Mouse (Mus musculus) ES-E14 (cell line): ENCODE measurements around the gene Ngp. TPM values are rescaled to one million over a fixed set of nuclear protein-coding genes. Genes with fewer than 3 reads are reported as not detected.

Source experiments
- DNase-seq: peaks from one replicate; pipeline ENCODE4 v3.0.0-alpha.2; 2013; ENCODE audit warnings: low read depth, low spot score
- H3K27ac ChIP-seq: 2 replicates; pipeline ENCODE4 v1.5.1; 2012; ENCODE audit warnings: low read depth, mild to moderate bottlenecking, low read length, moderate library complexity, mixed read lengths; ENCODE audit not compliant: poor library complexity, insufficient read depth, severe bottlenecking
- H3K36me3 ChIP-seq: 2 replicates; pipeline ENCODE4 v1.6.1; 2012; ENCODE audit warnings: mild to moderate bottlenecking, low read length, moderate library complexity, mixed read lengths; ENCODE audit not compliant: control insufficient read depth, poor library complexity, insufficient read depth, severe bottlenecking
- H3K4me1 ChIP-seq, 2 experiments: fragments of 150-350 bp in 1 of 2; sonication (generic) in 1 of 2; 2 replicates each; pipeline ENCODE4 v1.6.1; 2012; ENCODE audit warnings: low read length in 2 of 2, mild to moderate bottlenecking in 1 of 2, mixed read lengths in 1 of 2; ENCODE audit not compliant: control insufficient read depth in 2 of 2, insufficient read depth in 2 of 2, poor library complexity in 1 of 2
- H3K4me3 ChIP-seq, 2 experiments: fragments of 150-350 bp in 1 of 2; sonication (generic) in 1 of 2; 2 replicates each; pipeline ENCODE4 v1.5.1; 2012; ENCODE audit warnings: low read length in 2 of 2, low read depth in 1 of 2, mild to moderate bottlenecking in 1 of 2, mixed read lengths in 1 of 2; ENCODE audit not compliant: insufficient read depth in 1 of 2, poor library complexity in 1 of 2, severe bottlenecking in 1 of 2
- H3K9ac ChIP-seq: 2 replicates; pipeline ENCODE4 v1.6.1; 2012; ENCODE audit warnings: low read depth, mild to moderate bottlenecking, low read length, mixed read lengths; ENCODE audit not compliant: poor library complexity, insufficient read depth, severe bottlenecking
- H3K9me3 ChIP-seq: fragments of 150-350 bp; sonication (generic); 2 replicates; pipeline ENCODE4 v1.6.1; 2012; ENCODE audit warnings: low read depth, mild to moderate bottlenecking, low read length; ENCODE audit not compliant: control insufficient read depth, insufficient read depth
- CHD2 ChIP-seq: IDR thresholded peaks from 2 replicates; pipeline ENCODE4 v1.6.1; 2014; ENCODE audit warnings: mild to moderate bottlenecking, low read depth, low read length, inconsistent platforms
- HCFC1 ChIP-seq: IDR thresholded peaks from 2 replicates; pipeline ENCODE4 v1.6.1; 2012; ENCODE audit warnings: low read length, inconsistent platforms, borderline replicate concordance; ENCODE audit not compliant: insufficient read depth
- MAFK ChIP-seq: IDR thresholded peaks from 2 replicates; pipeline ENCODE4 v1.6.1; 2014; ENCODE audit warnings: mild to moderate bottlenecking, low read depth, low read length, inconsistent platforms; ENCODE audit not compliant: insufficient read depth
- ZC3H11A ChIP-seq: IDR thresholded peaks from 2 replicates; pipeline ENCODE4 v1.6.1; 2012; ENCODE audit warnings: low read depth, mild to moderate bottlenecking, inconsistent platforms, low read length, borderline replicate concordance
- ZNF384 ChIP-seq: IDR thresholded peaks from 2 replicates; pipeline ENCODE4 v1.6.1; 2012; ENCODE audit warnings: low read depth, low read length, inconsistent platforms
- in situ Hi-C, 2 experiments: fragments of 600-800 bp; cut with MboI; formaldehyde crosslinking; loops; one replicate each; pipeline ENCODE4 v1.15.1; 2025; ENCODE audit warnings: low sequenced_read_pairs in 2 of 2, inconsistent platforms in 1 of 2; ENCODE audit not compliant: unreplicated experiment in 2 of 2
- total RNA-seq: library from RNA; depleted of rRNA; stranded (reverse); fragments of 300-350 nt; gene quantifications from 2 replicates; pipeline ENCODE4 v1.2.3, GENCODE M21; 2012

The Ngp gene
- total RNA-seq, 1 experiment, result not detected

DNA sequence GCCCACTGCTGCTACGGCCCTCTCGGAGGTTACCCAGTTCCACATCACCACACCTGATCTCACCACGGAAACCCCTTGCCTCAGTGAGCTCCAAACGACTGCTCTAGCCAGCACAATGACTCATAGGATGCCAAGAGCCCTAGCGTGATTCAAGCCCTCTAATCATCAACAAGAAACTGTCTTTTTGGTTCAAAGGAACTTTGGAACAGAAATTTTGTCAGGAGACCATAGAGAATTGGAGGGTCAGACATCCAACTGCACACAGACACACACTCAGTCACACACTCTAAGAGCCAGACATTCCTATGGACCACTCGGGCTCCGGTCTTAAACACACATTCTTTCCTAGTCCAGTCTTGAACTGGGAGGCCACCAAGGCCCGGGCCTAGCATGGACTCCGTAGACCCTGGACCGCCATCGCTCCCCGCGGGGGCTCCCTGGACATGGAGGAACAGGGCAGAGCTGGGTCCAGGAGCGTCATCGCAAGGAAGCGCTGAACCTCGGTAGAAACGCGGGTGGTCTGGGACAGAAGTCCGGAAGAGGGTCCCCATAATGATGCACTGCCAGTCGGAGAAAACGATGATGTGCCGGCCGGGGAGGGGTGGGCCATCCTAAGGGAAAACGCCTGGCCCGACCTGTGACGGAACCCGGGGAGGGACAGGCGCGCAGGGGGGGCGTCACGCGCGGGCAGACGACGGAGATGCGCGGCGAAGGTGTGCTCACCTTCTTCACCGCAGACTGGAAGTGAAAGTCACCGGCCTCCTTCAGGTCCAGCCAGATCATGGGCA is 12.0 kb upstream of the Ngp start:
- no peak for DNase-seq

DNA sequence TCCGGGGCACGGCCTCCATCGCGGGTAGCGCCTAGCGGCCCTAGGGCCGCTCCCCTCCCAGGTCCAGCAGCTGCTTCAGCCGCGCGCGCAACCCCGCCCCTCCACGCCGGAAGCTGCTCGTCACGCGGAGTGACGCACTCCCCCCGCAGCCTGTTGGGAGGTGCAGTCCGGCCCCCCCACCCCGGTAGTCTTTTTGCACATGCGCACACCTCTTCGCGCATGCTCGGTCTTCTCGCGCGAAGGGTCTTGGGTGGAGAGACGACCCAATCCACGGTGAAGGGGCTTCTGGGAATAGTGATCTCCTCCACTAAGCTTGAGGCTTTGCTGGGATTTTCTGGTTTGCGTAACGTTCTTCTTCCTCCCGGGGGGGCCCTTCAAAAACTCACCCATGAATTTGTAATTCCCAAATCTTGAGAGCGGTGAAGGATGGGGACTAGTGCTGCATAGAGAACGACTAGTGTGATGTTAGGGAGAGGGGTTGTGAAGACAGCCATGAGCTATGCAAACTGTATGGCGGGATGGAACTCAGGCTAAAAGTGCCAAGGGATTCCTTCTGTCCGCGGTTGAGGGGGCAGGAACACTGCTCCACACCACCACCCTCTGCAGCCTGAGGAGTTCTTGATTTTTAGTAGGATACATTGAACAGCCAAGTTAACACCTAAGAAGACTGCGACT is 11.3 kb upstream of the Ngp start, which contains the start of gene Ptpn23:
Gene Ptpn23, minus strand, starts transcription at position 115 of the 675 bp plus-strand sequence.
- Histone ChIP-seq H3K9me3 (no peaks in the 10 kb centered on the region), H3K4me3 (peak within 1 kb of the TSS; percentile 83 to 97), H3K9ac (peak within 1 kb of the TSS; percentile 95), H3K27ac (peak within 1 kb of the TSS; percentile 68), H3K4me1 (no peaks in the 10 kb centered on the region; a peak in 2 of 4 replicates), H3K36me3 (no peaks in the 10 kb centered on the region)
- in situ Hi-C loops, result no loop called here
- TF ChIP-seq CHD2 (peak; percentile 90), MAFK (no peak), HCFC1 (peak; percentile 71; the same call in 1 of the 2 replicates)
- peak; percentile 94 for DNase-seq

More for the DNA sequence above, 12.0 kb upstream of the Ngp start:
- Histone ChIP-seq H3K36me3 (no peaks in the 10 kb centered on the region), H3K4me3 (peak overlapping the region; percentile 83 to 97), H3K4me1 (no peaks in the 10 kb centered on the region; a peak in 2 of 4 replicates), H3K9me3 (no peaks in the 10 kb centered on the region), H3K9ac (peak overlapping the region; percentile 95), H3K27ac (peak overlapping the region; percentile 40; the same call in 1 of the 2 replicates)
- no peak for TF ChIP-seq ZC3H11A
- no peak for TF ChIP-seq CHD2
- TF ChIP-seq ZNF384, result no peak
- TF ChIP-seq MAFK, result no peak
- TF ChIP-seq HCFC1, result no peak
- in situ Hi-C loops, result no loop called here

DNA sequence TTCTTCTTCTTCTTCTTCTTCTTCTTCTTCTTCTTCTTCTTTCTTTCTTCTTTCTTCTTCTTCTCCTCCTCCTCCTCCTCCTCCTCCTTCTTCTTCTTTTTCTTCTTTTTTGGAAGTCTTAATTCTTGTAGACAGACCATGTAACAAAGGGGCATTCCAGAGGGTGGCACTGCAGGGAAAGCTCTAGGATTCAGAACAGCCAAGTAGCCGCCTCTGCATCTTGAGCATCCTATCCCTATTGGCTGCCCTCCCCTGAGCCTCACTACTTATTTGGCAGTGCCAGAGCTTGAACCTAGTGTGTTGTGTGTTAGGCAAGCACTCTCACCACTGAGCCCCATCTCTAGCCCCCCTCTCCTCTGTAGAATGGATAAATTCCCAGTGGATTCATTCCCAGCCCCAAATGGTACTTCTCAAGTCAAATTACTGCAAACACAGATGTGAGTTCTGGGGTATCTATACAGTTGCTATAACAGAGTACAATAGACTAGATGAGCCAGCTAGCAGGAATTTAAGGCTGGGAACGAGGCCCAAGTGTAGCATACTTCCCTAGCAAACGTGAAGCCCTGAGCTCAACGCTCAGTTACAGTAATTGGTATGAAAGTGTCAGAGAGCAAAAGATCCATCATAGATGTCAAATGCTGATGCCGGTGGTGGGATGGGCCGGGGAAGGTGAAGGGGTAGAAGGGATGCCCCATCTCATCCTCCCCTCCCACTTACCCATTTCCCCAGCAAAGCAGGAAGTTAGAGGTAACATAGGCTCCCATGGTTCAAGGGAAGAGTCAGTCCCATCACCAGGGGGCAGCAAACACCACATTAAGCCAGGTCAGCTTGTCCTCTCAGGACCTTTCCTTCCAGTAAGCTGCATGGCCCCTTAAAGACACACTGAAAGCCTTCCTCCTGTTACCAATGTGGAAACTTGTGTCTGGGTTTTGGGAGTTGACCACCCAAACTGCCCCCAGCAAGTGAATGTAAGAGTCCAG is 8.3 kb upstream of the Ngp start:
- Histone ChIP-seq H3K36me3 (no peaks in the 10 kb centered on the region), H3K4me3 (no peak overlapping the region), H3K9me3 (no peaks in the 10 kb centered on the region), H3K9ac (no peak overlapping the region), H3K27ac (no peak overlapping the region), H3K4me1 (no peaks in the 10 kb centered on the region; a peak in 1 of 4 replicates)
- TF ChIP-seq HCFC1 (no peak), MAFK (0 out of 2 replicates have a peak, but pooled peaks have one; percentile 34), CHD2 (no peak), ZC3H11A (peak; percentile 80; the same call in 1 of the 2 replicates)
- DNase-seq, result peak; percentile 90
- in situ Hi-C loops, result no loop called here

GRCm38 (mm10) chr9:110412926-110413325 is 6.6 kb upstream of the Ngp start:
- Histone ChIP-seq H3K27ac (no peak overlapping the region; the same call in 1 of the 2 replicates), H3K9ac (no peak overlapping the region), H3K36me3 (no peaks in the 10 kb centered on the region), H3K9me3 (no peaks in the 10 kb centered on the region), H3K4me3 (no peak overlapping the region), H3K4me1 (no peaks in the 10 kb centered on the region; a peak in 1 of 4 replicates)
- TF ChIP-seq CHD2, result no peak
- TF ChIP-seq MAFK, result no peak
- TF ChIP-seq HCFC1, result no peak
- TF ChIP-seq ZC3H11A, result no peak
- no peak for TF ChIP-seq ZNF384
- DNase-seq, result no peak
- in situ Hi-C loops, result no loop called here
